Mouse (Mus musculus): Measurements from ENCODE around the gene Ccl3. TPM values are rescaled to one million over a fixed set of nuclear protein-coding genes. Genes with fewer than 3 reads are reported as not detected.

The Ccl3 gene
- polyA plus RNA-seq, 1 experiment from 2014 or later = 0.84 TPM

DNA sequence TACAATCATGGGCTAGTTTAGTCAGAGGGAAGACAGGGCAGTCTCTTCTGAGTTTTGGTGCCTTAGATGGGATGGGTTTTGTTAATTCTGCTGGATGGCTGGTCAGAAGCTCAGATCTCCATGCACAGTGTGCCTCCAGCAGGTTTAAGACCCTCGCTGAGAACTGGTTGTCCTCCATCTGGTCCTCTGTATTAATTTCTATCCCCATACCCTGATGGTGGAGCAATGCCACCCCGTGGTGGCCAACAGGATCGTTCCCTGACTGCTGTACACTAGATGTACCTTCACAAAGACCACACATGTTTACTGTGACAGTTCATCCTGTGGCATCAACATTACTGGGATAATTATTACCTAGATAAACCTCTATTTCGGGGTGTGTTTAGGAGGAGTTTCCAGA lies 16.4 kb downstream of the Ccl3 start:
- ATAC-seq (ENCODE audit: insufficient read depth, low FRiP score) = no peak
- H3K4me1 ChIP-seq (ENCODE audit: control insufficient read depth, insufficient read depth, low read length) = no peaks in the 10 kb centered on the region
- H3K4me2 ChIP-seq (ENCODE audit: low read depth, low read length) = no peak overlapping the region
- no peaks in the 10 kb centered on the region for H3K9me3 ChIP-seq (replicated peaks; ENCODE audit: control insufficient read depth, low read length)
- H3K4me3 ChIP-seq (replicated peaks; ENCODE audit: low read length) = no peak overlapping the region
- H3K27me3 ChIP-seq (ENCODE audit: control insufficient read depth, insufficient read depth, low read length) = no peaks in the 10 kb centered on the region
- no peak overlapping the region for H3K27ac ChIP-seq (ENCODE audit: low read length)
- no peaks in the 10 kb centered on the region for H3K36me3 ChIP-seq (ENCODE audit: control insufficient read depth, insufficient read depth, low read length)
- WGBS = 58% methylated on average over 4 of the region's 4 CpGs
- H3K9ac ChIP-seq (ENCODE audit: low read length) = no peak overlapping the region

- no peaks in the 10 kb centered on the region for H3K36me3 ChIP-seq (ENCODE audit: control insufficient read depth, insufficient read depth, low read length)
- WGBS = 69% methylated on average over 2 of the region's 2 CpGs
- H3K4me2 ChIP-seq (ENCODE audit: low read depth, low read length) = no peak overlapping the region
Observed at GRCm38 (mm10) chr11:83631065-83631464, 18.1 kb downstream of the Ccl3 start.

DNA sequence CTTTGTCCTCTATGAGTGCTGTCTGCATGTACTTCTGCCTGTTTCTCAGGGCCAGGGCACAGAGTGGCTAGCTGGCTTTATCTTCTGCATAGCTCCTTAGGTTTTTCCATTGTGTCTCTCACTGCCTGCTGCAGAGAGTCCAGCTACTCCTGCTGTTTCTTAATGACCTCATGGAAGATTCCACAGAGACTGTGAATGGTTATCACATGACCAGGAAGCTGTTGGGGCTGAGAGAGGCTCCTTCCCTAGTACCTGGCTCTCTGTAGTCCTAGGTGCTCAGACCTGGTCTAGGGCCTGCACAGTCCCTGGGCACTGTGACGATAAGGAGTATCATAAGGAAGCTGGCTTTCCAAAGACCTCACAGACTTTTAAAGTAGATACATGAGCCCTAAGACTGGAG lies 18.5 kb downstream of the Ccl3 start:
- Histone ChIP-seq H3K27me3 (ENCODE audit: control insufficient read depth, insufficient read depth, low read length) (no peaks in the 10 kb centered on the region), H3K9ac (ENCODE audit: low read length) (no peak overlapping the region), H3K9me3 (replicated peaks; ENCODE audit: control insufficient read depth, low read length) (no peaks in the 10 kb centered on the region), H3K4me1 (ENCODE audit: control insufficient read depth, insufficient read depth, low read length) (no peaks in the 10 kb centered on the region), H3K36me3 (ENCODE audit: control insufficient read depth, insufficient read depth, low read length) (no peaks in the 10 kb centered on the region), H3K27ac (ENCODE audit: low read length) (no peak overlapping the region), H3K4me2 (ENCODE audit: low read depth, low read length) (no peak overlapping the region), H3K4me3 (replicated peaks; ENCODE audit: low read length) (no peak overlapping the region)
- no peak for ATAC-seq (ENCODE audit: insufficient read depth, low FRiP score)
- WGBS = 84% methylated on average over 1 of the region's 1 CpGs

More at GRCm38 (mm10) chr11:83631065-83631464, 18.1 kb downstream of the Ccl3 start:
- Histone ChIP-seq H3K9me3 (replicated peaks; ENCODE audit: control insufficient read depth, low read length) (no peaks in the 10 kb centered on the region), H3K4me3 (replicated peaks; ENCODE audit: low read length) (no peak overlapping the region), H3K27ac (ENCODE audit: low read length) (no peak overlapping the region), H3K4me1 (ENCODE audit: control insufficient read depth, insufficient read depth, low read length) (no peaks in the 10 kb centered on the region), H3K9ac (ENCODE audit: low read length) (no peak overlapping the region), H3K27me3 (ENCODE audit: control insufficient read depth, insufficient read depth, low read length) (no peaks in the 10 kb centered on the region)
- no peak for ATAC-seq (ENCODE audit: insufficient read depth, low FRiP score)

GRCm38 (mm10) chr11:83628808-83629207 lies 20.3 kb downstream of the Ccl3 start:
- 77% methylated on average over 9 of the region's 9 CpGs for WGBS
- ATAC-seq (ENCODE audit: insufficient read depth, low FRiP score) = no peak
- Histone ChIP-seq H3K27ac (ENCODE audit: low read length) (no peak overlapping the region), H3K27me3 (ENCODE audit: control insufficient read depth, insufficient read depth, low read length) (no peaks in the 10 kb centered on the region), H3K9ac (ENCODE audit: low read length) (no peak overlapping the region), H3K4me3 (replicated peaks; ENCODE audit: low read length) (no peak overlapping the region), H3K4me2 (ENCODE audit: low read depth, low read length) (no peak overlapping the region), H3K36me3 (ENCODE audit: control insufficient read depth, insufficient read depth, low read length) (no peaks in the 10 kb centered on the region), H3K4me1 (ENCODE audit: control insufficient read depth, insufficient read depth, low read length) (no peaks in the 10 kb centered on the region), H3K9me3 (replicated peaks; ENCODE audit: control insufficient read depth, low read length) (no peaks in the 10 kb centered on the region)

DNA sequence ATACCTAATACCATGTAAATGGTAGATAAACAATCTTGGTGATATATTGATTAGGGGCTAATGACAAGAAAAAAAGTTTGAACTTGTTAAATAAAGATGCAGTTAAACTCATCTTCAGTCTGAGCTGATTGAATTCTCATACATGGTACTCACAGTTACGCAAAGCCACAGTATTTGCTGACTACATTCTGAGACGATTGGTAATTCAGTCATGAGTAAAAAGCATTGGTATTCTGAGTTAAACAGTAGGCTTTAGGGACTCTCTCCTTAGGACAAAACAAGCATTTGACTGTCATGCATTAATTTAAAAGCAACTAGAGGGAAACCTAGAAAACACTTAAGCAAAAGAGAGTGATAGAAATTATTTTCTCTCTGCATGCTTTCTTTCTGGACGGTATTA lies 25.6 kb downstream of the Ccl3 start:
- Histone ChIP-seq H3K27ac (ENCODE audit: low read length) (no peak overlapping the region), H3K4me3 (replicated peaks; ENCODE audit: low read length) (no peak overlapping the region), H3K9me3 (replicated peaks; ENCODE audit: control insufficient read depth, low read length) (no peaks in the 10 kb centered on the region), H3K9ac (ENCODE audit: low read length) (no peak overlapping the region), H3K36me3 (ENCODE audit: control insufficient read depth, insufficient read depth, low read length) (no peaks in the 10 kb centered on the region), H3K4me2 (ENCODE audit: low read depth, low read length) (no peak overlapping the region), H3K27me3 (ENCODE audit: control insufficient read depth, insufficient read depth, low read length) (no peaks in the 10 kb centered on the region), H3K4me1 (ENCODE audit: control insufficient read depth, insufficient read depth, low read length) (no peaks in the 10 kb centered on the region)
- WGBS = 86% methylated on average over 3 of the region's 3 CpGs
- no peak for ATAC-seq (ENCODE audit: insufficient read depth, low FRiP score)

DNA sequence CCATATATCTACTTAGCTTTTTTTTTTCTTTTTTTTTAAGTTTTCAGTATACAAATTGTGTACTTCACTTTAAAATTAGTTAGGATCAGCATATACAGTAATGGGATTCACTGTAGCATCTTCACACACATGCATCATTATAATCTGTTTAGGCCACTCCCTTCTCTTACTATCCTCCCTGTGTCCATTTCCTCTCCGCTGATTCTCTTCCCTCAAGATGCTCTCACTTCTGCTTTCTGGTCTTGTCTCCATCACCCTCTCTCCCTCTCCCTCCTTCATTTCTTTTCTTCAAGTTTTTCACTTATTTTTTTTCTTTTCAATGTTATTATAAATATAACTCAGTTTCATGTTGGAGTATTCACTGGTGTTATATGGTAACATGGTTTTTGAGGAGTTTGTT lies 30.1 kb downstream of the Ccl3 start:
- Histone ChIP-seq H3K36me3 (ENCODE audit: control insufficient read depth, insufficient read depth, low read length) (no peaks in the 10 kb centered on the region), H3K9ac (ENCODE audit: low read length) (no peak overlapping the region), H3K4me3 (replicated peaks; ENCODE audit: low read length) (no peak overlapping the region), H3K27ac (ENCODE audit: low read length) (no peak overlapping the region), H3K4me1 (ENCODE audit: control insufficient read depth, insufficient read depth, low read length) (no peaks in the 10 kb centered on the region), H3K27me3 (ENCODE audit: control insufficient read depth, insufficient read depth, low read length) (no peaks in the 10 kb centered on the region), H3K4me2 (ENCODE audit: low read depth, low read length) (no peak overlapping the region), H3K9me3 (replicated peaks; ENCODE audit: control insufficient read depth, low read length) (no peaks in the 10 kb centered on the region)
- no peak for ATAC-seq (ENCODE audit: insufficient read depth, low FRiP score)
- WGBS = 93% methylated on average over 1 of the region's 1 CpGs

DNA sequence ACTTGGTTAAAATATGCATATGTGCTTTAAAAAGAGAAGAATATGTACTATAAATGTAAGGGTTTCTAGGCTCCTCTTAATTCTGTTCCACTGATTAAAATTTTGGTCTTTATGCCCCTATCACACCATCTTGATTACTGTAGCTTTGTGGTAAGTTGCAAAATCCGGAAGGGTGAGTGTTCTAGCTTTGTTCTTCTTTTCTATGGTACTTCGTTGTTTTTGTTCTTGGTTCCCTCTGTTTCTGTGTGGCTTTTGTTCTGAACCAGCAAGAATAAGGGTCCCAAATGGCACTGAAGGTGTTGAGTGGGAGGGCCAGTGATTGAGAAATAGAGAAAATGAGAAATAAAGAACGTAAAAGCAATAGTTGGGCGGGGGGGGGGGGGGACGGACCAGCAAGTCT lies 30.9 kb downstream of the Ccl3 start:
- H3K27me3 ChIP-seq (ENCODE audit: control insufficient read depth, insufficient read depth, low read length) = no peaks in the 10 kb centered on the region
- WGBS = 52% methylated on average over 5 of the region's 5 CpGs

DNA sequence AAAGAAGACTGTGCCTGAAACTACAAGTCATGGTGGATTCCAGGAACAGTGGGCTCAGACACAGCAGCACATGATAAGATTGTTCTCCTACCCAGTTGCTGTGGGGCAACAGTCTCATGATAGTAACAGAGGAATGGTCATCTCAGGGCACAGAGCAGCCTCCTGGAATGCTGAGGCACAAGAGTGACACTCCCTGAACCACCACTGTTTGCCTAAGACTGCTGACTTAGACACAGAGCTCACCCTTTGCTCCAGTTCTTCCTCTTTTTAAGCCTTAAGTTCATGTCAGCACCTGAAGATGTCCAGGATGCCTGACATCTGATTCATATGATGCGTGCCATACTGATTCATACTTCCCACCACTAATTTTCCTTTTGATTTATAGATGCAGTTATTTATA lies 32.6 kb downstream of the Ccl3 start:
- Histone ChIP-seq H3K4me1 (ENCODE audit: control insufficient read depth, insufficient read depth, low read length) (no peaks in the 10 kb centered on the region), H3K36me3 (ENCODE audit: control insufficient read depth, insufficient read depth, low read length) (no peaks in the 10 kb centered on the region), H3K27me3 (ENCODE audit: control insufficient read depth, insufficient read depth, low read length) (no peaks in the 10 kb centered on the region), H3K9ac (ENCODE audit: low read length) (no peak overlapping the region), H3K4me3 (replicated peaks; ENCODE audit: low read length) (no peak overlapping the region), H3K27ac (ENCODE audit: low read length) (no peak overlapping the region), H3K4me2 (ENCODE audit: low read depth, low read length) (no peak overlapping the region), H3K9me3 (replicated peaks; ENCODE audit: control insufficient read depth, low read length) (no peaks in the 10 kb centered on the region)
- WGBS = 85% methylated on average over 1 of the region's 1 CpGs
- ATAC-seq (ENCODE audit: insufficient read depth, low FRiP score) = no peak

More for the DNA sequence above, 30.9 kb downstream of the Ccl3 start:
- H3K9me3 ChIP-seq (replicated peaks; ENCODE audit: control insufficient read depth, low read length) = no peaks in the 10 kb centered on the region
- ATAC-seq (ENCODE audit: insufficient read depth, low FRiP score) = no peak
- no peaks in the 10 kb centered on the region for H3K4me1 ChIP-seq (ENCODE audit: control insufficient read depth, insufficient read depth, low read length)
- H3K4me2 ChIP-seq (ENCODE audit: low read depth, low read length) = no peak overlapping the region
- H3K36me3 ChIP-seq (ENCODE audit: control insufficient read depth, insufficient read depth, low read length) = no peaks in the 10 kb centered on the region
- H3K4me3 ChIP-seq (replicated peaks; ENCODE audit: low read length) = no peak overlapping the region
- H3K9ac ChIP-seq (ENCODE audit: low read length) = no peak overlapping the region
- H3K27ac ChIP-seq (ENCODE audit: low read length) = no peak overlapping the region

DNA sequence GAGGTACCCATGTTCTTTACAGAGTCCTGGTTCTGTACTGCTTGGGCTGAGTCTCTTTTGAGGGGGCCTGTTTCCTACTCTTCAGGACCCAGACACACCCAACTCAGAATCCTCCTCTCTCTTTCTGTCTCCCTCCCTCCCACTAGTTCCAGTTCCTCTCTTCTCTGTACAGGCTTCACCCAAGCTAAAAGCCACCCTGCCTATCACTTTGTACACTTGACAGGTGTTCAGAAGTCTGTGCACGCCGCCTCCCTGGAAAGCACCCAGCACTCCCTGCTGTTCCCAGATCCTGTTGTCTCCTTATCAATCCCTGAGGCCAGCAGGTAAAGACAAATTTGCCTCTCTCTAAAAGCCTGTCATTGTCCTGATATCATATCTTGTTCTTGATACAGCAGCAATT lies 38.3 kb downstream of the Ccl3 start:
- Histone ChIP-seq H3K4me2 (ENCODE audit: low read depth, low read length) (no peak overlapping the region), H3K36me3 (ENCODE audit: control insufficient read depth, insufficient read depth, low read length) (no peaks in the 10 kb centered on the region), H3K9me3 (replicated peaks; ENCODE audit: control insufficient read depth, low read length) (no peaks in the 10 kb centered on the region), H3K9ac (ENCODE audit: low read length) (no peak overlapping the region), H3K27ac (ENCODE audit: low read length) (no peak overlapping the region), H3K4me1 (ENCODE audit: control insufficient read depth, insufficient read depth, low read length) (no peaks in the 10 kb centered on the region), H3K27me3 (ENCODE audit: control insufficient read depth, insufficient read depth, low read length) (no peaks in the 10 kb centered on the region), H3K4me3 (replicated peaks; ENCODE audit: low read length) (no peak overlapping the region)
- WGBS = 40% methylated on average over 2 of the region's 2 CpGs
- no peak for ATAC-seq (ENCODE audit: insufficient read depth, low FRiP score)

GRCm38 (mm10) chr11:83606396-83606795 lies 42.8 kb downstream of the Ccl3 start:
- Histone ChIP-seq H3K4me3 (replicated peaks; ENCODE audit: low read length) (no peak overlapping the region), H3K4me1 (ENCODE audit: control insufficient read depth, insufficient read depth, low read length) (no peaks in the 10 kb centered on the region), H3K4me2 (ENCODE audit: low read depth, low read length) (no peak overlapping the region), H3K9ac (ENCODE audit: low read length) (no peak overlapping the region), H3K27ac (ENCODE audit: low read length) (no peak overlapping the region), H3K9me3 (replicated peaks; ENCODE audit: control insufficient read depth, low read length) (no peaks in the 10 kb centered on the region), H3K36me3 (ENCODE audit: control insufficient read depth, insufficient read depth, low read length) (no peaks in the 10 kb centered on the region), H3K27me3 (ENCODE audit: control insufficient read depth, insufficient read depth, low read length) (no peaks in the 10 kb centered on the region)
- WGBS = 33% methylated on average over 1 of the region's 1 CpGs
- ATAC-seq (ENCODE audit: insufficient read depth, low FRiP score) = no peak
